In genomic region chr10:81073464-81073863, GRCm38 (mm10) we compare ENCODE assay signal across 11 mouse cellular contexts. TPM values are rescaled to one million over a fixed set of nuclear protein-coding genes. Genes with fewer than 3 reads are reported as not detected.
A peak's percentile ranks its signal among the peaks of the same experiment; 100 is the strongest.
DNase-seq lines count a peak whose midpoint lies in the region; ATAC-seq and TF ChIP-seq lines count a peak whose summit lies in the region.
"Had no signal": no experiment of that assay in that cellular context is flagged by ENCODE, and none has a peak within 500 bp of the region (broad histone marks: within the 10 kb centered on the region; RNA-seq: fewer than 3 reads in every experiment).

No protein-coding gene starts in this region.

- no peaks in the 10 kb centered on the region; the same call in 1 of the 2 replicates for H3K4me1 ChIP-seq in hindbrain, embryonic 11.5 days (replicated peaks; ENCODE audit: control insufficient read depth, insufficient read depth, low read length)
- peaks cover 17% of the 10 kb centered on the region for H3K4me1 ChIP-seq in hindbrain, embryonic 12.5 days
- H3K4me1 ChIP-seq in testis, adult 2 months (ENCODE audit: control insufficient read depth, insufficient read depth, low read length) = peaks cover 8% of the 10 kb centered on the region
- H3K4me1 ChIP-seq in embryonic facial prominence, embryonic 10.5 days = peaks cover 26% of the 10 kb centered on the region
- H3K4me1 ChIP-seq in hindbrain, embryonic 13.5 days (replicated peaks) = peaks cover 26% of the 10 kb centered on the region

- peak; percentile 31 for DNase-seq in hindbrain, embryonic 11.5 days (ENCODE audit: low spot score)
- DNase-seq in testis, postnatal 14 days (ENCODE audit: low spot score) = no peak
- DNase-seq in embryonic facial prominence, embryonic 10.5 days (ENCODE audit: low spot score) = peak; percentile 25
- peak; percentile 69 for DNase-seq in thymus, postnatal 4 days
- DNase-seq in layer of hippocampus, adult 8-10 months (ENCODE audit: low spot score in 2 of 2) = no peak
- DNase-seq: cerebellum, postnatal 25 days; heart, postnatal 14 days had no signal

- H3K36me3 ChIP-seq in hindbrain, embryonic 11.5 days (ENCODE audit: control insufficient read depth, insufficient read depth, low read length) = peaks cover 14% of the 10 kb centered on the region
- peaks cover 64% of the 10 kb centered on the region for H3K36me3 ChIP-seq in hindbrain, embryonic 12.5 days
- H3K36me3 ChIP-seq in testis, adult 2 months (ENCODE audit: control insufficient read depth, insufficient read depth, low read length) = no peaks in the 10 kb centered on the region; the same call in none of the 2 replicates
- H3K36me3 ChIP-seq in embryonic facial prominence, embryonic 10.5 days (replicated peaks) = peaks cover 70% of the 10 kb centered on the region
- H3K36me3 ChIP-seq in hindbrain, embryonic 13.5 days = peaks cover 59% of the 10 kb centered on the region

- H3K27me3 ChIP-seq in hindbrain, embryonic 11.5 days (ENCODE audit: control insufficient read depth, insufficient read depth, low read length) = no peaks in the 10 kb centered on the region
- no peaks in the 10 kb centered on the region for H3K27me3 ChIP-seq in hindbrain, embryonic 12.5 days
- no peaks in the 10 kb centered on the region for H3K27me3 ChIP-seq in testis, adult 2 months (ENCODE audit: control insufficient read depth, insufficient read depth, low read length)
- no peaks in the 10 kb centered on the region for H3K27me3 ChIP-seq in embryonic facial prominence, embryonic 10.5 days (replicated peaks; ENCODE audit: low read depth, poor library complexity, severe bottlenecking)
- H3K27me3 ChIP-seq in hindbrain, embryonic 13.5 days = no peaks in the 10 kb centered on the region
- H3K27me3 ChIP-seq: neural tube, embryonic 13.5 days had no signal

- peak; percentile 82; the same call in 1 of the 2 replicates for TF ChIP-seq CTCF in testis, adult 2 months (IDR thresholded peaks at IDR 0.05; ENCODE audit: control insufficient read depth, insufficient read depth, insufficient replicate concordance, low read depth, low read length)

- WGBS in hindbrain, embryonic 11.5 days = 70% methylated on average over 7 of the region's 7 CpGs
- 72% methylated on average over 7 of the region's 7 CpGs for WGBS in hindbrain, embryonic 12.5 days
- WGBS in embryonic facial prominence, embryonic 10.5 days = 63% methylated on average over 7 of the region's 7 CpGs
- 71% methylated on average over 7 of the region's 7 CpGs for WGBS in hindbrain, embryonic 13.5 days

- no peak for ATAC-seq in hindbrain, embryonic 11.5 days (ENCODE audit: low FRiP score)
- no peak for ATAC-seq in hindbrain, embryonic 12.5 days (ENCODE audit: low FRiP score)
- no peak for ATAC-seq in hindbrain, embryonic 13.5 days (ENCODE audit: low FRiP score)

- H3K4me3 ChIP-seq in hindbrain, embryonic 11.5 days (ENCODE audit: low read depth, low read length) = no peak overlapping the region
- no peak overlapping the region for H3K4me3 ChIP-seq in hindbrain, embryonic 12.5 days
- no peak overlapping the region for H3K4me3 ChIP-seq in testis, adult 2 months (ENCODE audit: control insufficient read depth, low read depth, low read length)
- no peak overlapping the region for H3K4me3 ChIP-seq in embryonic facial prominence, embryonic 10.5 days
- H3K4me3 ChIP-seq in hindbrain, embryonic 13.5 days = no peak overlapping the region
- H3K4me3 ChIP-seq: neural tube, embryonic 13.5 days had no signal

- no peak overlapping the region for H3K4me2 ChIP-seq in hindbrain, embryonic 11.5 days (replicated peaks; ENCODE audit: low read depth, low read length)
- no peak overlapping the region for H3K4me2 ChIP-seq in hindbrain, embryonic 12.5 days (replicated peaks)
- H3K4me2 ChIP-seq in hindbrain, embryonic 13.5 days = no peak overlapping the region
- H3K4me2 ChIP-seq: neural tube, embryonic 13.5 days had no signal

- no peak overlapping the region for H3K27ac ChIP-seq in hindbrain, embryonic 11.5 days (ENCODE audit: low read depth, low read length)
- H3K27ac ChIP-seq in hindbrain, embryonic 12.5 days = no peak overlapping the region
- no peak overlapping the region for H3K27ac ChIP-seq in testis, adult 2 months (ENCODE audit: control insufficient read depth, insufficient read depth, low read depth, low read length)
- no peak overlapping the region for H3K27ac ChIP-seq in embryonic facial prominence, embryonic 10.5 days (replicated peaks)
- no peak overlapping the region for H3K27ac ChIP-seq in hindbrain, embryonic 13.5 days
- H3K27ac ChIP-seq: neural tube, embryonic 13.5 days had no signal

- H3K9me3 ChIP-seq in hindbrain, embryonic 11.5 days (ENCODE audit: control insufficient read depth, low read length) = no peaks in the 10 kb centered on the region
- H3K9me3 ChIP-seq in hindbrain, embryonic 12.5 days (replicated peaks) = no peaks in the 10 kb centered on the region
- 0 out of 2 replicates have a peak, but pooled peaks cover 2% of the 10 kb centered on the region for H3K9me3 ChIP-seq in embryonic facial prominence, embryonic 10.5 days
- H3K9me3 ChIP-seq in hindbrain, embryonic 13.5 days = no peaks in the 10 kb centered on the region
- H3K9me3 ChIP-seq: neural tube, embryonic 13.5 days had no signal

- no peak for TF ChIP-seq POLR2A in testis, adult 2 months (IDR thresholded peaks at IDR 0.05; ENCODE audit: control insufficient read depth, low read depth, low read length)

- no peak overlapping the region for H3K9ac ChIP-seq in hindbrain, embryonic 11.5 days (ENCODE audit: low read depth, low read length)
- no peak overlapping the region for H3K9ac ChIP-seq in hindbrain, embryonic 12.5 days
- H3K9ac ChIP-seq in hindbrain, embryonic 13.5 days = no peak overlapping the region
- H3K9ac ChIP-seq: neural tube, embryonic 13.5 days had no signal

RNA-seq across cellular contexts. Expression of gene Thop1, which starts 3.6 kb away (rescaled TPM):
- polyA plus RNA-seq in hindbrain, embryonic 11.5 days (2014; fragmentation: Nextera tagmentation; extraction: Ambion mirVana) = 44.1 and 46.4 TPM in 2 replicates
- polyA plus RNA-seq in hindbrain, embryonic 12.5 days (2016; fragmentation: Nextera tagmentation; extraction: Ambion mirVana) = 57.5 and 58.0 TPM in 2 replicates
- polyA plus RNA-seq in testis, adult 2 months (2012; rRNA removed) = 318 and 378 TPM in 2 replicates
- polyA plus RNA-seq in embryonic facial prominence, embryonic 10.5 days (2016; fragmentation: Nextera tagmentation; extraction: Ambion mirVana) = 102 and 109 TPM in 2 replicates
- 10 to 100 TPM; 44.5 to 55.0 (median 46.5) TPM for total RNA-seq in layer of hippocampus, adult 8-10 months (2022)
- 45.0 and 46.9 TPM in 2 replicates for polyA plus RNA-seq in hindbrain, embryonic 13.5 days (2015; fragmentation: Nextera tagmentation; extraction: Ambion mirVana)

RNA-seq across cellular contexts. Expression of gene Sgta, which starts 13.5 kb away (rescaled TPM):
- 200 and 210 TPM in 2 replicates for polyA plus RNA-seq in hindbrain, embryonic 11.5 days (2014; fragmentation: Nextera tagmentation; extraction: Ambion mirVana)
- 259 and 269 TPM in 2 replicates for polyA plus RNA-seq in hindbrain, embryonic 12.5 days (2016; fragmentation: Nextera tagmentation; extraction: Ambion mirVana)
- 203 and 224 TPM in 2 replicates for polyA plus RNA-seq in testis, adult 2 months (2012; rRNA removed)
- polyA plus RNA-seq in embryonic facial prominence, embryonic 10.5 days (2016; fragmentation: Nextera tagmentation; extraction: Ambion mirVana) = 289 and 290 TPM in 2 replicates
- total RNA-seq in layer of hippocampus, adult 8-10 months (2022) = 100 to 1,000 TPM; 165 to 175 (median 172) TPM
- polyA plus RNA-seq in hindbrain, embryonic 13.5 days (2015; fragmentation: Nextera tagmentation; extraction: Ambion mirVana) = 292 and 304 TPM in 2 replicates

RNA-seq across cellular contexts. Expression of gene Creb3l3, which starts 25.2 kb away (rescaled TPM):
- 0.23 and 0.49 TPM in 2 replicates for polyA plus RNA-seq in hindbrain, embryonic 11.5 days (2014; fragmentation: Nextera tagmentation; extraction: Ambion mirVana)
- polyA plus RNA-seq in hindbrain, embryonic 12.5 days (2016; fragmentation: Nextera tagmentation; extraction: Ambion mirVana) = 0.12 and 0.46 TPM in 2 replicates
- polyA plus RNA-seq in testis, adult 2 months (2012; rRNA removed) = 0.40 and 0.70 TPM in 2 replicates
- 0.60 TPM in 1 of 2 replicates, not detected in the other for polyA plus RNA-seq in embryonic facial prominence, embryonic 10.5 days (2016; fragmentation: Nextera tagmentation; extraction: Ambion mirVana)
- total RNA-seq in layer of hippocampus, adult 8-10 months (2022) = under 1 TPM; 0.19 to 0.80 (median 0.68) TPM
- polyA plus RNA-seq in hindbrain, embryonic 13.5 days (2015; fragmentation: Nextera tagmentation; extraction: Ambion mirVana) = 0.26 and 0.41 TPM in 2 replicates

RNA-seq across cellular contexts. Expression of gene Map2k2, which starts 32.3 kb away (rescaled TPM):
- polyA plus RNA-seq in hindbrain, embryonic 11.5 days (2014; fragmentation: Nextera tagmentation; extraction: Ambion mirVana) = 201 and 203 TPM in 2 replicates
- 223 and 232 TPM in 2 replicates for polyA plus RNA-seq in hindbrain, embryonic 12.5 days (2016; fragmentation: Nextera tagmentation; extraction: Ambion mirVana)
- polyA plus RNA-seq in testis, adult 2 months (2012; rRNA removed) = 147 and 192 TPM in 2 replicates
- 222 and 225 TPM in 2 replicates for polyA plus RNA-seq in embryonic facial prominence, embryonic 10.5 days (2016; fragmentation: Nextera tagmentation; extraction: Ambion mirVana)
- 100 to 1,000 TPM; 131 to 151 (median 135) TPM for total RNA-seq in layer of hippocampus, adult 8-10 months (2022)
- polyA plus RNA-seq in hindbrain, embryonic 13.5 days (2015; fragmentation: Nextera tagmentation; extraction: Ambion mirVana) = 224 and 227 TPM in 2 replicates

RNA-seq across cellular contexts. Expression of gene Slc39a3, which starts 36.2 kb away (rescaled TPM):
- polyA plus RNA-seq in hindbrain, embryonic 11.5 days (2014; fragmentation: Nextera tagmentation; extraction: Ambion mirVana) = 9.2 and 11.0 TPM in 2 replicates
- polyA plus RNA-seq in hindbrain, embryonic 12.5 days (2016; fragmentation: Nextera tagmentation; extraction: Ambion mirVana) = 33.8 and 37.0 TPM in 2 replicates
- polyA plus RNA-seq in testis, adult 2 months (2012; rRNA removed) = 39.6 and 46.3 TPM in 2 replicates
- 14.0 and 16.9 TPM in 2 replicates for polyA plus RNA-seq in embryonic facial prominence, embryonic 10.5 days (2016; fragmentation: Nextera tagmentation; extraction: Ambion mirVana)
- 10 to 100 TPM; 55.5 to 60.8 (median 60.0) TPM for total RNA-seq in layer of hippocampus, adult 8-10 months (2022)
- polyA plus RNA-seq in hindbrain, embryonic 13.5 days (2015; fragmentation: Nextera tagmentation; extraction: Ambion mirVana) = 42.3 and 44.0 TPM in 2 replicates

Comparison
In these comparisons a context has a peak if more than half of its experiments do, and no peak if none do; other contexts are left out.
1. DNase-seq: peak in hindbrain, embryonic 11.5 days (single experiment), embryonic facial prominence, embryonic 10.5 days (single experiment) and thymus, postnatal 4 days (single experiment); none in testis, postnatal 14 days (single experiment) and layer of hippocampus, adult 8-10 months (0 of 2).